Mouse (Mus musculus): ENCODE results near the gene Myh3. TPM values are rescaled to one million over a fixed set of nuclear protein-coding genes. Genes with fewer than 3 reads are reported as not detected.

Gene Myh3
- polyA plus RNA-seq, 1 experiment = 0.56 TPM

GRCm38 (mm10) chr11:67061311-67061710, 16.8 kb upstream of the Myh3 start:
- no peak for TF ChIP-seq MYOD1 (IDR thresholded peaks at IDR 0.05; ENCODE audit: control insufficient read depth, insufficient read length, low read depth)
- Histone ChIP-seq H3K4me3 (ENCODE audit: insufficient read depth, poor library complexity, severe bottlenecking) (no peak overlapping the region), H3K79me2 (ENCODE audit: control insufficient read depth, insufficient read depth) (no peaks in the 10 kb centered on the region), H3ac (ENCODE audit: control insufficient read depth, insufficient read length, low read depth) (no peak overlapping the region), H3K79me3 (ENCODE audit: low read depth) (no peaks in the 10 kb centered on the region), H3K36me3 (ENCODE audit: control insufficient read depth, insufficient read depth) (peaks cover 88% of the 10 kb centered on the region), H3K27me3 (ENCODE audit: control insufficient read depth, insufficient read depth, insufficient read length) (no peaks in the 10 kb centered on the region)

DNA sequence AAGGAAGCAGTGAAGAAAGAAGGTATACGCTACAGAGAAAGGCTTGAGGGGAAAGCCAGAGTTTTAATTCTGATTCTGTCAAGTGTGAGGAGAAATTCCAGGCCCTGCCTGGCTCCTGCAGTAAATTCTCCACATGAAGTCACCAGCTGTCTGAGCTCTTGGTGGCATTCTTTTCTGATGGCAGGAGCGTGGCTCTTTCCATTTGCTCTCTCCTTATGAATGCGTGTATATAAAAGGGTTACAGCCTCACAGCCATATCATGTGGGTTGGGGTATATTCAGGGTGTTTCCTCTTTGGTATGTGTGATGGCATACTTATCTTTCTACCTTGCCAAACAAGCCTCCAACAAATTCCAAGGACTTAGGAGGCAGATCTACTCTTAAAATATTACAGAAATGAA, 15.4 kb upstream of the Myh3 start:
- Histone ChIP-seq H3K79me2 (ENCODE audit: control insufficient read depth, insufficient read depth) (no peaks in the 10 kb centered on the region), H3ac (ENCODE audit: control insufficient read depth, insufficient read length, low read depth) (no peak overlapping the region), H3K4me3 (ENCODE audit: insufficient read depth, poor library complexity, severe bottlenecking) (no peak overlapping the region), H3K27me3 (ENCODE audit: control insufficient read depth, insufficient read depth, insufficient read length) (no peaks in the 10 kb centered on the region), H3K36me3 (ENCODE audit: control insufficient read depth, insufficient read depth) (peaks cover 76% of the 10 kb centered on the region), H3K79me3 (ENCODE audit: low read depth) (no peaks in the 10 kb centered on the region)
- TF ChIP-seq MYOG (IDR thresholded peaks at IDR 0.05; ENCODE audit: control insufficient read depth, extremely low read depth, insufficient read length) (no peak), FOSL1 (IDR thresholded peaks at IDR 0.05; ENCODE audit: insufficient read depth, low read length, poor library complexity, severe bottlenecking) (no peak), CEBPB (IDR thresholded peaks at IDR 0.05; ENCODE audit: low read depth) (no peak), MYOD1 (IDR thresholded peaks at IDR 0.05; ENCODE audit: control insufficient read depth, insufficient read length, low read depth) (no peak), USF1 (IDR thresholded peaks at IDR 0.05; ENCODE audit: low read depth) (no peak), MAX (IDR thresholded peaks at IDR 0.05) (no peak), CTCF (IDR thresholded peaks at IDR 0.05; ENCODE audit: control insufficient read depth, insufficient read depth, insufficient read length) (no peak)

GRCm38 (mm10) chr11:67067741-67068140, 10.4 kb upstream of the Myh3 start:
- TF ChIP-seq CEBPB (IDR thresholded peaks at IDR 0.05; ENCODE audit: low read depth) = no peak
- no peak for TF ChIP-seq MYOD1 (IDR thresholded peaks at IDR 0.05; ENCODE audit: control insufficient read depth, insufficient read length, low read depth)
- TF ChIP-seq CTCF (IDR thresholded peaks at IDR 0.05; ENCODE audit: control insufficient read depth, insufficient read depth, insufficient read length) = no peak
- no peak for TF ChIP-seq USF1 (IDR thresholded peaks at IDR 0.05; ENCODE audit: low read depth)
- TF ChIP-seq MAX (IDR thresholded peaks at IDR 0.05) = no peak
- Histone ChIP-seq H3K79me3 (ENCODE audit: low read depth) (no peaks in the 10 kb centered on the region), H3K4me3 (ENCODE audit: insufficient read depth, poor library complexity, severe bottlenecking) (no peak overlapping the region), H3K79me2 (ENCODE audit: control insufficient read depth, insufficient read depth) (no peaks in the 10 kb centered on the region), H3K27me3 (ENCODE audit: control insufficient read depth, insufficient read depth, insufficient read length) (peaks cover 8% of the 10 kb centered on the region), H3K36me3 (ENCODE audit: control insufficient read depth, insufficient read depth) (peaks cover 30% of the 10 kb centered on the region), H3ac (ENCODE audit: control insufficient read depth, insufficient read length, low read depth) (no peak overlapping the region)

GRCm38 (mm10) chr11:67072615-67073130, 5.4 kb upstream of the Myh3 start:
- Histone ChIP-seq H3ac (ENCODE audit: control insufficient read depth, insufficient read length, low read depth) (no peak overlapping the region), H3K79me2 (ENCODE audit: control insufficient read depth, insufficient read depth) (no peaks in the 10 kb centered on the region), H3K36me3 (ENCODE audit: control insufficient read depth, insufficient read depth) (no peaks in the 10 kb centered on the region), H3K27me3 (ENCODE audit: control insufficient read depth, insufficient read depth, insufficient read length) (peaks cover 13% of the 10 kb centered on the region), H3K79me3 (ENCODE audit: low read depth) (no peaks in the 10 kb centered on the region), H3K4me3 (ENCODE audit: insufficient read depth, poor library complexity, severe bottlenecking) (no peak overlapping the region)
- TF ChIP-seq CEBPB (IDR thresholded peaks at IDR 0.05; ENCODE audit: low read depth) (no peak), MYOD1 (IDR thresholded peaks at IDR 0.05; ENCODE audit: control insufficient read depth, insufficient read length, low read depth) (no peak), CTCF (IDR thresholded peaks at IDR 0.05; ENCODE audit: control insufficient read depth, insufficient read depth, insufficient read length) (no peak), FOSL1 (IDR thresholded peaks at IDR 0.05; ENCODE audit: insufficient read depth, low read length, poor library complexity, severe bottlenecking) (no peak), USF1 (IDR thresholded peaks at IDR 0.05; ENCODE audit: low read depth) (no peak), MYOG (IDR thresholded peaks at IDR 0.05; ENCODE audit: control insufficient read depth, extremely low read depth, insufficient read length) (no peak), MAX (IDR thresholded peaks at IDR 0.05) (no peak)

DNA sequence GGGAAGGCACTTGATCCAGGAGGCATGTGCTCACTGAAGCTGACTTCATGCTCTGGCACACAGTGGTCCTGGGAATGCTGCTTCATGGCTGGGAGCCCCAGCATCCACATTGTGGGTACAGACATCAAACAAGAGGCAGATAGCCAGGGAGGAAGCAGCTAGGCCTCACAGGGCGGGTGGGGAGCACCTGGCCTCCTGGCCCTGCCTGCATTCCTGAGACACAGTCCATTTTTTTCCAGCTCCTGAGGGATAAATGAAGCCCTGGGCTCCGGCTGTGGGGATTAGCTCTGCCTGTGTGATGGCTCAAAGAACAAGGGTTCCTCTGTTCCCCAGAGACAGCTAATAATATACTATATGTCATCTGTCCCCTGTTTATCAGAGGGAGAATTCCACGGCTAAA, 3.1 kb upstream of the Myh3 start:
- no peak overlapping the region for H3K4me3 ChIP-seq (ENCODE audit: insufficient read depth, poor library complexity, severe bottlenecking)
- H3K36me3 ChIP-seq (ENCODE audit: control insufficient read depth, insufficient read depth) = no peaks in the 10 kb centered on the region
- TF ChIP-seq FOSL1 (IDR thresholded peaks at IDR 0.05; ENCODE audit: insufficient read depth, low read length, poor library complexity, severe bottlenecking) (no peak), CEBPB (IDR thresholded peaks at IDR 0.05; ENCODE audit: low read depth) (no peak), CTCF (IDR thresholded peaks at IDR 0.05; ENCODE audit: control insufficient read depth, insufficient read depth, insufficient read length) (no peak)
- peaks cover 20% of the 10 kb centered on the region for H3K27me3 ChIP-seq (ENCODE audit: control insufficient read depth, insufficient read depth, insufficient read length)
- no peak overlapping the region for H3ac ChIP-seq (ENCODE audit: control insufficient read depth, insufficient read length, low read depth)
- H3K79me2 ChIP-seq (ENCODE audit: control insufficient read depth, insufficient read depth) = no peaks in the 10 kb centered on the region
- H3K79me3 ChIP-seq (ENCODE audit: low read depth) = no peaks in the 10 kb centered on the region

DNA sequence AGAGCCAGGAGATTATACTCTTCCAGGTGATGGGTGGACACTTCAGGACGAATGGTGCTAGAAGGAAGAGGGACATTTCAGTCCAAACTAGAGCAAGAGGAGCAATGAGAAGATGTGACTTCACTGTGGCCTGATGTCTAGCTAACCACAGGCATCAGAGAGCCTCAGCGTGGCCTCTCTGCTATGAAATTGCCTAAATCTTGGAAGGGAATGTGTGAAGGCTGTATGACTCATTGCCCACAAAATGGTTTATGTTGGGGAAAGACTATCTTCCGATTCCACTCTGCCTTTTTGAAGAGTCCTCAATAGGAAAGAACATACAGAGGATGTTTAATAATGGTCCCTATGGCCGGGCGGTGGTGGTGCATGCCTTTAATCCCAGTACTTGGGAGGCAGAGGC, 1.3 kb upstream of the Myh3 start:
- TF ChIP-seq FOSL1 (IDR thresholded peaks at IDR 0.05; ENCODE audit: insufficient read depth, low read length, poor library complexity, severe bottlenecking) (no peak), USF1 (IDR thresholded peaks at IDR 0.05; ENCODE audit: low read depth) (no peak), MYOG (IDR thresholded peaks at IDR 0.05; ENCODE audit: control insufficient read depth, extremely low read depth, insufficient read length) (no peak), MYOD1 (IDR thresholded peaks at IDR 0.05; ENCODE audit: control insufficient read depth, insufficient read length, low read depth) (no peak), CEBPB (IDR thresholded peaks at IDR 0.05; ENCODE audit: low read depth) (no peak), MAX (IDR thresholded peaks at IDR 0.05) (peak; percentile 33), CTCF (IDR thresholded peaks at IDR 0.05; ENCODE audit: control insufficient read depth, insufficient read depth, insufficient read length) (no peak)
- H3K79me3 ChIP-seq (ENCODE audit: low read depth) = no peaks in the 10 kb centered on the region
- H3ac ChIP-seq (ENCODE audit: control insufficient read depth, insufficient read length, low read depth) = no peak overlapping the region
- peaks cover 20% of the 10 kb centered on the region for H3K27me3 ChIP-seq (ENCODE audit: control insufficient read depth, insufficient read depth, insufficient read length)
- H3K4me3 ChIP-seq (ENCODE audit: insufficient read depth, poor library complexity, severe bottlenecking) = no peak overlapping the region
- no peaks in the 10 kb centered on the region for H3K36me3 ChIP-seq (ENCODE audit: control insufficient read depth, insufficient read depth)
- no peaks in the 10 kb centered on the region for H3K79me2 ChIP-seq (ENCODE audit: control insufficient read depth, insufficient read depth)

Data from C2C12 (cell line).